Mouse (Mus musculus): Measurements from ENCODE around the gene Cacng7. TPM values are rescaled to one million over a fixed set of nuclear protein-coding genes. Genes with fewer than 3 reads are reported as not detected.
"Not testable (repeated sequence)": the region's sequence is repeated elsewhere in the genome, so short reads cannot be mapped to it uniquely, and the experiment has no call there.

Cacng7 gene
- polyA plus RNA-seq, 1 experiment = not detected

GRCm38 (mm10) chr7:3291764-3292163, 41.0 kb upstream of the Cacng7 start:
- peaks cover 2% of the 10 kb centered on the region; the same call in 1 of the 2 replicates for H3K36me3 ChIP-seq (ENCODE audit: control insufficient read depth)
- no peak for TF ChIP-seq GATA1 (IDR thresholded peaks at IDR 0.05; ENCODE audit: low read length)
- TF ChIP-seq TAL1 (IDR thresholded peaks at IDR 0.05; ENCODE audit: low read length) = no peak
- peaks cover 24% of the 10 kb centered on the region for H3K4me1 ChIP-seq (ENCODE audit: control insufficient read depth)
- no peaks in the 10 kb centered on the region for H3K27me3 ChIP-seq (ENCODE audit: control insufficient read depth)
- no peaks in the 10 kb centered on the region for H3K9me3 ChIP-seq (ENCODE audit: control insufficient read depth, low read length)
- no peak overlapping the region for H3K4me3 ChIP-seq (replicated peaks)

GRCm38 (mm10) chr7:3292271-3292670, 40.5 kb upstream of the Cacng7 start:
- H3K4me3 ChIP-seq (replicated peaks); H3K27me3 ChIP-seq (ENCODE audit: control insufficient read depth); H3K9me3 ChIP-seq (ENCODE audit: control insufficient read depth, low read length); H3K36me3 ChIP-seq (ENCODE audit: control insufficient read depth): not testable (repeated sequence)
- peaks cover 24% of the 10 kb centered on the region for H3K4me1 ChIP-seq (ENCODE audit: control insufficient read depth)

- peaks cover 24% of the 10 kb centered on the region for H3K4me1 ChIP-seq (ENCODE audit: control insufficient read depth)
- H3K9me3 ChIP-seq (ENCODE audit: control insufficient read depth, low read length) = no peaks in the 10 kb centered on the region
- peaks cover 9% of the 10 kb centered on the region; the same call in 1 of the 2 replicates for H3K36me3 ChIP-seq (ENCODE audit: control insufficient read depth)
- H3K4me3 ChIP-seq (replicated peaks) = peak overlapping the region; percentile 49
- no peaks in the 10 kb centered on the region for H3K27me3 ChIP-seq (ENCODE audit: control insufficient read depth)
- TF ChIP-seq GATA1 (IDR thresholded peaks at IDR 0.05; ENCODE audit: low read length) (no peak), TAL1 (IDR thresholded peaks at IDR 0.05; ENCODE audit: low read length) (no peak)
Measured at GRCm38 (mm10) chr7:3292791-3293190, 40.0 kb upstream of the Cacng7 start.

GRCm38 (mm10) chr7:3294794-3295193, 38.0 kb upstream of the Cacng7 start:
- H3K4me1 ChIP-seq (ENCODE audit: control insufficient read depth) = peaks cover 13% of the 10 kb centered on the region
- H3K9me3 ChIP-seq (ENCODE audit: control insufficient read depth, low read length) = no peaks in the 10 kb centered on the region
- no peak for TF ChIP-seq GATA1 (IDR thresholded peaks at IDR 0.05; ENCODE audit: low read length)
- TF ChIP-seq TAL1 (IDR thresholded peaks at IDR 0.05; ENCODE audit: low read length) = no peak
- no peaks in the 10 kb centered on the region for H3K27me3 ChIP-seq (ENCODE audit: control insufficient read depth)
- peaks cover 9% of the 10 kb centered on the region; the same call in 1 of the 2 replicates for H3K36me3 ChIP-seq (ENCODE audit: control insufficient read depth)
- no peak overlapping the region for H3K4me3 ChIP-seq (replicated peaks)

GRCm38 (mm10) chr7:3295321-3296110, 37.2 kb upstream of the Cacng7 start:
- Histone ChIP-seq H3K9me3 (ENCODE audit: control insufficient read depth, low read length) (no peaks in the 10 kb centered on the region), H3K27me3 (ENCODE audit: control insufficient read depth) (peaks cover 2% of the 10 kb centered on the region; the same call in 1 of the 2 replicates), H3K36me3 (ENCODE audit: control insufficient read depth) (peaks cover 9% of the 10 kb centered on the region; the same call in 1 of the 2 replicates), H3K4me1 (ENCODE audit: control insufficient read depth) (peaks cover 6% of the 10 kb centered on the region), H3K4me3 (replicated peaks) (no peak overlapping the region)
- TF ChIP-seq GATA1 (IDR thresholded peaks at IDR 0.05; ENCODE audit: low read length) (no peak), TAL1 (IDR thresholded peaks at IDR 0.05; ENCODE audit: low read length) (no peak)

- TF ChIP-seq GATA1 (IDR thresholded peaks at IDR 0.05; ENCODE audit: low read length) = no peak
- TF ChIP-seq TAL1 (IDR thresholded peaks at IDR 0.05; ENCODE audit: low read length) = no peak
- H3K27me3 ChIP-seq (ENCODE audit: control insufficient read depth) = peaks cover 14% of the 10 kb centered on the region
- no peak overlapping the region for H3K4me3 ChIP-seq (replicated peaks)
- H3K36me3 ChIP-seq (ENCODE audit: control insufficient read depth) = peaks cover 9% of the 10 kb centered on the region; the same call in 1 of the 2 replicates
- peaks cover 5% of the 10 kb centered on the region for H3K4me1 ChIP-seq (ENCODE audit: control insufficient read depth)
- H3K9me3 ChIP-seq (ENCODE audit: control insufficient read depth, low read length) = no peaks in the 10 kb centered on the region
Measured at GRCm38 (mm10) chr7:3296711-3297110, 36.0 kb upstream of the Cacng7 start.

- TF ChIP-seq TAL1 (IDR thresholded peaks at IDR 0.05; ENCODE audit: low read length) (no peak), GATA1 (IDR thresholded peaks at IDR 0.05; ENCODE audit: low read length) (no peak)
- Histone ChIP-seq H3K4me3 (replicated peaks) (no peak overlapping the region), H3K27me3 (ENCODE audit: control insufficient read depth) (peaks cover 46% of the 10 kb centered on the region), H3K36me3 (ENCODE audit: control insufficient read depth) (peaks cover 9% of the 10 kb centered on the region; the same call in 1 of the 2 replicates), H3K4me1 (ENCODE audit: control insufficient read depth) (no peaks in the 10 kb centered on the region; the same call in 1 of the 2 replicates), H3K9me3 (ENCODE audit: control insufficient read depth, low read length) (no peaks in the 10 kb centered on the region)
Measured at GRCm38 (mm10) chr7:3299941-3300617, 32.7 kb upstream of the Cacng7 start.

GRCm38 (mm10) chr7:3300891-3301627, 31.7 kb upstream of the Cacng7 start:
- no peak for TF ChIP-seq TAL1 (IDR thresholded peaks at IDR 0.05; ENCODE audit: low read length)
- no peak for TF ChIP-seq GATA1 (IDR thresholded peaks at IDR 0.05; ENCODE audit: low read length)
- Histone ChIP-seq H3K4me3 (replicated peaks) (no peak overlapping the region), H3K9me3 (ENCODE audit: control insufficient read depth, low read length) (no peaks in the 10 kb centered on the region), H3K4me1 (ENCODE audit: control insufficient read depth) (no peaks in the 10 kb centered on the region; the same call in 1 of the 2 replicates), H3K36me3 (ENCODE audit: control insufficient read depth) (peaks cover 9% of the 10 kb centered on the region; the same call in 1 of the 2 replicates), H3K27me3 (ENCODE audit: control insufficient read depth) (peaks cover 56% of the 10 kb centered on the region)

Measured in erythroblast, embryonic 14.5 days (primary cell).